Mouse (Mus musculus) embryonic facial prominence, embryonic 14.5 days (tissue): ENCODE results near the gene Trmt112. TPM values are rescaled to one million over a fixed set of nuclear protein-coding genes. Genes with fewer than 3 reads are reported as not detected.
A peak's percentile ranks its signal among the peaks of the same experiment; 100 is the strongest.
"Not testable (repeated sequence)": the region's sequence is repeated elsewhere in the genome, so short reads cannot be mapped to it uniquely, and the experiment has no call there.

Experiments used
- ATAC-seq: fragments of 200-750 bp; cut with Nextera tagmentation; 2 replicates; pipeline ENCODE4 v1.8.0; 2017; ENCODE audit warnings: low read depth, moderate number of reproducible peaks, moderate TSS enrichment
- DNase-seq: peaks from one replicate; pipeline ENCODE4 v3.0.0-alpha.2; 2015; ENCODE audit warnings: low spot score
- H3K27ac ChIP-seq: fragments of 300-500 bp; sonication (generic); replicated peaks from 2 replicates; pipeline ENCODE4 v1.5.1; 2014; ENCODE audit warnings: low read depth, mild to moderate bottlenecking, low read length, moderate library complexity
- H3K27me3 ChIP-seq: fragments of 300-500 bp; sonication (generic); replicated peaks from 2 replicates; pipeline ENCODE4 v1.6.1; 2014; ENCODE audit warnings: low read length; ENCODE audit not compliant: control insufficient read depth, insufficient read depth
- H3K36me3 ChIP-seq: fragments of 300-500 bp; sonication (generic); 2 replicates; pipeline ENCODE4 v1.6.1; 2014; ENCODE audit warnings: low read length, mixed read lengths; ENCODE audit not compliant: control insufficient read depth, insufficient read depth
- H3K4me1 ChIP-seq: fragments of 300-500 bp; sonication (generic); 2 replicates; pipeline ENCODE4 v1.6.1; 2014; ENCODE audit warnings: antibody characterized with exemption, low read length; ENCODE audit not compliant: control insufficient read depth, insufficient read depth
- H3K4me2 ChIP-seq: fragments of 300-500 bp; sonication (generic); 2 replicates; pipeline ENCODE4 v1.6.1; 2014; ENCODE audit warnings: low read depth, mild to moderate bottlenecking, low read length, moderate library complexity, mixed read lengths
- H3K4me3 ChIP-seq: fragments of 300-500 bp; sonication (generic); 2 replicates; pipeline ENCODE4 v1.5.1; 2014; ENCODE audit warnings: low read depth, mild to moderate bottlenecking, low read length
- H3K9ac ChIP-seq: fragments of 300-500 bp; sonication (generic); 2 replicates; pipeline ENCODE4 v1.6.1; 2014; ENCODE audit warnings: low read depth, mild to moderate bottlenecking, low read length, moderate library complexity, mixed read lengths
- H3K9me3 ChIP-seq: fragments of 300-500 bp; sonication (generic); 2 replicates; pipeline ENCODE4 v1.6.1; 2016; ENCODE audit warnings: low read length; ENCODE audit not compliant: control insufficient read depth
- WGBS: fragments of 180-500 bp; shearing (Covaris S2); extraction: QIAGEN DNeasy Blood & Tissue Kit; methylation state at CpG from one replicate; pipeline ENCODE4 v1.1.7; 2014; 5-methylcytosine and 5-hydroxymethylcytosine counted together
- polyA plus RNA-seq: library from polyadenylated mRNA; unstranded; fragments of >200 nt; fragmentation: Nextera tagmentation; extraction: Ambion mirVana; gene quantifications from 2 replicates; pipeline ENCODE4 v1.2.1, GENCODE M21; 2014

Gene Trmt112
- polyA plus RNA-seq, 1 experiment from 2014 or later: 137 TPM

- H3K9ac ChIP-seq: no peak overlapping the region
- peaks cover 20% of the 10 kb centered on the region for H3K36me3 ChIP-seq
- H3K27ac ChIP-seq: no peak overlapping the region
- peaks cover 14% of the 10 kb centered on the region; the same call in 1 of the 2 replicates for H3K4me1 ChIP-seq
- H3K27me3 ChIP-seq: no peaks in the 10 kb centered on the region
- 84% methylated on average over 2 of the region's 2 CpGs for WGBS
- H3K4me3 ChIP-seq: no peak overlapping the region
- no peaks in the 10 kb centered on the region for H3K9me3 ChIP-seq
- DNase-seq (no peak), ATAC-seq (no peak)
- H3K4me2 ChIP-seq: no peak overlapping the region
Observed at GRCm38 (mm10) chr19:6904846-6905245, 4.7 kb upstream of the Trmt112 start.

GRCm38 (mm10) chr19:6905498-6906159 lies 3.9 kb upstream of the Trmt112 start:
- WGBS: 95% methylated on average over 10 of the region's 11 CpGs
- Histone ChIP-seq H3K9ac (no peak overlapping the region), H3K27me3 (no peaks in the 10 kb centered on the region), H3K4me2 (no peak overlapping the region), H3K36me3 (peaks cover 20% of the 10 kb centered on the region), H3K9me3 (no peaks in the 10 kb centered on the region), H3K4me3 (no peak overlapping the region), H3K27ac (no peak overlapping the region), H3K4me1 (peaks cover 14% of the 10 kb centered on the region; the same call in 1 of the 2 replicates)
- ATAC-seq (no peak), DNase-seq (no peak)

- no peaks in the 10 kb centered on the region for H3K9me3 ChIP-seq
- H3K27me3 ChIP-seq: no peaks in the 10 kb centered on the region
- ATAC-seq (no peak), DNase-seq (no peak)
- H3K4me1 ChIP-seq: peaks cover 14% of the 10 kb centered on the region; the same call in 1 of the 2 replicates
- no peak overlapping the region for H3K9ac ChIP-seq
- no peak overlapping the region for H3K27ac ChIP-seq
- no peak overlapping the region for H3K4me2 ChIP-seq
- H3K4me3 ChIP-seq: no peak overlapping the region
- peaks cover 24% of the 10 kb centered on the region for H3K36me3 ChIP-seq
- WGBS: 82% methylated on average over 3 of the region's 3 CpGs
Observed at GRCm38 (mm10) chr19:6906199-6906598, 3.3 kb upstream of the Trmt112 start.

- Histone ChIP-seq H3K9ac (no peak overlapping the region), H3K36me3 (peaks cover 33% of the 10 kb centered on the region), H3K9me3 (no peaks in the 10 kb centered on the region), H3K4me2 (no peak overlapping the region), H3K4me3 (no peak overlapping the region), H3K27ac (no peak overlapping the region), H3K4me1 (peaks cover 14% of the 10 kb centered on the region; the same call in 1 of the 2 replicates), H3K27me3 (no peaks in the 10 kb centered on the region)
- no peak for DNase-seq
- no peak for ATAC-seq
- WGBS: 92% methylated on average over 8 of the region's 8 CpGs
Observed at GRCm38 (mm10) chr19:6907094-6907493, 2.4 kb upstream of the Trmt112 start.

GRCm38 (mm10) chr19:6907811-6908540 lies 1.5 kb upstream of the Trmt112 start:
- Histone ChIP-seq H3K4me2 (peak overlapping the region; percentile 78), H3K9me3 (no peaks in the 10 kb centered on the region), H3K4me1 (peaks cover 14% of the 10 kb centered on the region; the same call in 1 of the 2 replicates), H3K4me3 (peak overlapping the region; percentile 58), H3K27me3 (no peaks in the 10 kb centered on the region), H3K36me3 (peaks cover 42% of the 10 kb centered on the region), H3K9ac (peak overlapping the region; percentile 75), H3K27ac (no peak overlapping the region)
- WGBS: 83% methylated on average over 7 of the region's 7 CpGs
- no peak for ATAC-seq
- DNase-seq: no peak

- DNase-seq: peak; percentile 28
- H3K4me3 ChIP-seq: peak overlapping the region; percentile 58
- no peak for ATAC-seq
- peak overlapping the region; percentile 98 for H3K27ac ChIP-seq
- WGBS: 3% methylated on average over 11 of the region's 11 CpGs
- H3K27me3 ChIP-seq: no peaks in the 10 kb centered on the region
- H3K4me2 ChIP-seq: peak overlapping the region; percentile 78
- peaks cover 52% of the 10 kb centered on the region for H3K36me3 ChIP-seq
- peak overlapping the region; percentile 75 for H3K9ac ChIP-seq
- no peaks in the 10 kb centered on the region for H3K9me3 ChIP-seq
- peaks cover 14% of the 10 kb centered on the region; the same call in 1 of the 2 replicates for H3K4me1 ChIP-seq
Observed at GRCm38 (mm10) chr19:6909021-6909420, 477 bp upstream of the Trmt112 start.

- not testable (repeated sequence) for H3K27me3 ChIP-seq, H3K9me3 ChIP-seq
- DNase-seq (peak; percentile 79), ATAC-seq (0 out of 2 replicates have a peak, but pooled peaks have one; percentile 17)
- WGBS: 0% methylated on average over 19 of the region's 30 CpGs
- peak overlapping the region; percentile 98 for H3K27ac ChIP-seq
- H3K4me2 ChIP-seq: peak overlapping the region; percentile 78
- H3K4me3 ChIP-seq: peak overlapping the region; percentile 58
- H3K9ac ChIP-seq: peak overlapping the region; percentile 75
- peaks cover 14% of the 10 kb centered on the region; the same call in 1 of the 2 replicates for H3K4me1 ChIP-seq
- H3K36me3 ChIP-seq: peaks cover 54% of the 10 kb centered on the region
Observed at GRCm38 (mm10) chr19:6910306-6910705, 808 bp downstream of the Trmt112 start.

GRCm38 (mm10) chr19:6911101-6912074 lies 1.9 kb downstream of the Trmt112 start:
- H3K4me2 ChIP-seq: peak overlapping the region; percentile 78
- peak overlapping the region; percentile 31; the same call in 1 of the 2 replicates for H3K9ac ChIP-seq
- peak overlapping the region; percentile 58 for H3K4me3 ChIP-seq
- 75% methylated on average over 17 of the region's 19 CpGs for WGBS
- DNase-seq (no peak), ATAC-seq (no peak)
- H3K9me3 ChIP-seq: no peaks in the 10 kb centered on the region
- H3K27me3 ChIP-seq: no peaks in the 10 kb centered on the region
- peaks cover 46% of the 10 kb centered on the region for H3K36me3 ChIP-seq
- H3K4me1 ChIP-seq: peaks cover 14% of the 10 kb centered on the region; the same call in 1 of the 2 replicates
- H3K27ac ChIP-seq: no peak overlapping the region
